Mouse (Mus musculus): ENCODE measurements around the gene Slc25a12.

Slc25a12 gene

DNA sequence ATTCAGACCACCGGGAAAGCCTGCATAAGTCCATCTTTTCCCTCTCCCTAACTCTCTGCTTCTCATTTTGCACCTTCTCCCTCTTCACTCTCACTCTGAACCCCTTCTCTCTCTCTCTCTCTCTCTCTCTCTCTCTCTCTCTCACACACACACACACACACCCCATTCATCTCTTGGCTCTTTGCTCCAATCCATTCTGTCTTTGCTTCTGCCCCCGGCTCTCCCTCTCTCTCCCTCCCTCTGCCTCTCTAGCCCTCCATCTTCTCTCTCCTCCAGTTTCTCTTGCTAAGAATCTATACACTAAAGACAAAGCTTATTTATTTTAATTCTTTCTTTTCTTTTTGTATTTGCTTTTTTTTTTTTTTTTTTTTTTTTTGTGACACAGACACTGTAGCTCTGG, 57.8 kb downstream of the Slc25a12 start:
- no peak for DNase-seq (ENCODE audit: low spot score in 2 of 2)

DNA sequence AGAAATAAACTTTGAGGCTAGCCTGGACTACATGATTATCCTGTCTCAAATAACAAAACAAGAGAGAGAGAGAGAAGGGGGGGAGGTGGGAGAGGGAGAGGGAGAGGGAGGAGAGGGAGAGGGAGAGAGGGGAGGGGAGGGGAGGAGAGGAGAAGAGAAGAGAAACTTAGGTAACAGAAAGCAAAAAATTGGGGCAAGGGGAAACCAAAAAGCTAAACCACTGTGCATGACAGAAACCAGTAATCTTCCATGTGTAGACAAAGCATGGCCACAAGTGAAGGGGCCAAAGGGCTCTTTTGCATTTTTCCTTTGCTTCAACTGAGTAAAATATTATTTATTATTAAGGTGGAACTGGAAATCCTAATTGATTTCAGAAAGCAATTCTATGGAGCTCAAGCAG, 61.2 kb downstream of the Slc25a12 start:
- DNase-seq (ENCODE audit: low spot score in 2 of 2): no peak

DNA sequence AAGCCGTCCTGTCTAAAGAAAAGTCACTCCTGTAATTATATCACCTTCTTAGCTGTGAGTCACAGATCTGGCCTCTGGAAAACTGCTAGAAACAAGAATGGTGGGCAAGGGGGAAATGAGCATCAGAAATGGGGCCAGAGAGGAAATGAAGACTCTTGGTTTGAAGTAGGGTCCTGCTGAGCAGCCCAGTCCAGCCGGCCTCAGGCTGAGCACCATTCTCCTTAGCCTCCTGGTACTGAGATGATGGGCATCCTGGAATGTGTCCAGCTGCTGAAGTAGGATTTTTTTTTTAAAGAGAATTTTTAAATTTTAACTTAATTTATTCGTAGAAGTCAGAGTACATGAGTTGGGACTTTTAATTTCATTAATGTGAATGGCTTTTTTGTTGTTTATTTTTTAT, 62.7 kb downstream of the Slc25a12 start:
- no peak for DNase-seq (ENCODE audit: low spot score in 2 of 2)

DNA sequence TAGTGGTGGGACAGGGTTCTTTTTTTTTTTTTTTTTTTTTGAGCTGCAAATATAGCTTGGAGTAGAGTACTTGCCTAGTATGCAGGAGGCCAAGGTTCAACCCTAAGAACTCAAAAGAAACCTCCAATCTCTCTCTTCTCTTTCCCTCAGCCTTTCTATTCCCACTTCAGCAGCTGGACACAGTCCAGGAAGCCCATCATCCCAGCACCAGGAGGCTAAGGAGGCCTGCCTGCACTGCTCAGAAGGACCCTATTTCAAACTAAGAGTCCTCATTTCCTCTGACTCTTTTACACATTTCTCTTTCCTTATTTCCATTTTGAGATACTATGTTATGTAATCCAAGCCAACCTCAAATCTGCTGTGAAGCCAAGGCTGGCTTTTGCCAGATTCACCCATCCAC, 64.3 kb downstream of the Slc25a12 start:
- no peak for DNase-seq (ENCODE audit: low spot score in 2 of 2)

DNA sequence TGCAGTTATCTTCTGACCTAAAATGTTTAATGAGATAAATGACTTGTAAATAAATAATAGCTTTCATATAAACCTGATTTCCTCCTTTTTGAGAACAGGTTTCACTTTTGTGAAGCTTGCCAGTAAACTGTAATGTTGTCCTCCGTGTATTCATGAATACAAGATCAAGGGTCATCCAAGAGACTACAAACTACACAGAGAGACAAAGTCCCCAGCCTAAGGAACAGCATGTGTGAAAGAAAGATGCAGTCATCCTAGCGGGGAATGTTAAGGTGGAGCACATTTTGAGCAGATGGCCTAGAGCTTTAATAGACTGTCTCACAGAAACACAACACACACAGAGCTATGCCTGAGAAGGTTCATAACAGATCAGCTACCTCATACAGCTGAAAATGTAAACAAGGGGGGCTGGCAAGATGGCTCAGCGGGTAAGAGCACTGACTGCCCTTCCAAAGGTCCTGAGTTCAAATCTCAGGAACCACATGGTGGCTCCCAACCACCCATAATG, 65.3 kb downstream of the Slc25a12 start:
- no peak for DNase-seq (ENCODE audit: low spot score in 2 of 2)

DNA sequence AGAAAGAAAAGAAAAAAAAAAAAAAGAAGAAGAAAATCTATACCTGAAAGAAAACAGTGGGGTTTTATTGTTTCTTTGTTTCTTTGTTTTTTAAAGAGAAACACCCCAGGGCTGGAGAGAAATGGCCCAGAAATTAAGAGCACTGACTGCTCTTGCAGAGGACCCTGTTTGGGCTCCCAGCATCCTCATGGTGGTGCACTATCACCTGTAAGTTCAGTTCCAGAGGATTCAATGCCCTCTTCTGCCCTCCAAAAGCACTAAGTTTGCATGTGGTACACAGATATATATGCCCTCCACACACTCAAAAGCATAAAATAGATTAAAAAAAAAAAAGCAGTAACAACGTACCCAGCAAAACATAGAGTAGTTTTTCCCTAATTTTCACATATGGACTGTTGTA, 68.8 kb downstream of the Slc25a12 start:
- no peak for DNase-seq (ENCODE audit: low spot score in 2 of 2)

DNA sequence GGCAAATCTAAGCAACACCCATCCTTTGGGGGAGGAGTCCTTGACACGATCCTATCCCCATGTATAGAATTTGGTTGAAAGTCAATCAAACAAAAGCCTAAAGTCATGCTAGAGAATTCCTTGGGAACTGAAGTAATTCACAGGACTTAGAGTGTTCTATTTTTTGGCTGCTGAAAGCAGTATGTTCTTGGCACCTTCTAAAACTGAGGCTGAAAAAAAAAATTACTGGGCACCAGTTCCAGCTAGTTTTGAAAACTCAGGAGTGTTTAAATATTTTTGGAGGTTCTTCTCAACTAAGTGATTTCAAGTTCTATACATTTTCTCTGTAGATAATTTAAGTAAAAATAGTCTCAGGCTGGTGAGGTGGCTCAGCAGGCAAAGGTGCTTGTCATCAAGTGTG, 70.0 kb downstream of the Slc25a12 start:
- no peak for DNase-seq (ENCODE audit: low spot score in 2 of 2)

DNA sequence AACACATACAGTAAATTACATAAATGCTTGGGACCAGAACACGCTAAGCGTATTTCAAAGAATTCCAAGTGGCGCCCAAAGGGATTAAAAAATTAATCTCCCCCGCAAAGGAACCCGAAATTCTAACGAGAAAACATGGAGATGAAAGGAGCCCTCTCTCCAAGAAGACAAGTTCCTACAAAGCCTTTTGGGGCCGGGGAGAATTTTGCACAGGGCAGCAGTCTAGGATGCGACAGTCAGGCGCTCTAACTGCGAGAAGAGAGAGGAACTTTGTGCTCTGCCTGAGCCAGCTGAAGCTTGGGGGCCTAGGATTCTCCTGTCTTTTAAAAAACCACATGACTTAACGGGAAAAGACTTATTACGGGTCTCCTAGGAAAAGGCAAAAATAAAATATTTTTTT, 71.7 kb downstream of the Slc25a12 start:
- no peak for DNase-seq (ENCODE audit: low spot score in 2 of 2)

DNA sequence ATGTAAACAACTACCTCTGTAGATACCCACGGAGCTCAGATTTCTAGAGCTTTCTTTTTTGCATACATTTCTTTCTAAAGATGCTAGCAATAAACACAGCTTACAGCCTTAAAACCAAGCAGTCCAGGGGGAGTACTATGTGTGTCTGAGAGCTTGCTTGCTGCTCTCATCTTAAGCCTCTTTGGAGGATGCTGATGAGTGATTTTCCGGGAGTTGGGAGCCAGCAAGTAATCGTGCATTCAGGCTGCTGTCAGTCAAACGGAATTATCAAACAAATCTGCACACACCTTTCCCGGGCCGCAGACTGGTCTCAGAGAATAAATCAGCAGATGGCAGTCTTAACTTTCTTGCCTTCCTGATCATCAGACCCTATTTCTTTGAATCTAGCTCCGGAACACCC, 73.1 kb downstream of the Slc25a12 start:
- no peak for DNase-seq (ENCODE audit: low spot score in 2 of 2)

DNA sequence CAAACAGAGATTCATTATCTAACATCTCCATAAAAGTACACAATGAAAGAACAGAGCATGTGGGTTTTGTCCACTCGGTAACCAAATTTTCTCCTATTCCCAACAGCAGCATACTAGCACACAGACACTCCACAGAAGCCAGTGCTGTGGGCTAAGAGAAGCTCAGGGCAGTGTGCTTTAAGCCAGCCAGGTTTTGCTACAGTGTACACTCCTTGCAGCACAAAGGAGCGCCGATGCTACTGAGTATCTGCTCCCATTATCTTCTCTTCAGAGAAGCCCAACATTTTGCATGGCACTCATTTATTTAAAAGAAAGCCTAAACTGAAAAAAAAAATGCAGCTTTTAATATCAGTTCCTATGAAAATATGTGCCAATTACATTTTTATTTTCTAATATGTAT, 73.6 kb downstream of the Slc25a12 start:
- DNase-seq (ENCODE audit: low spot score in 2 of 2): no peak

DNA sequence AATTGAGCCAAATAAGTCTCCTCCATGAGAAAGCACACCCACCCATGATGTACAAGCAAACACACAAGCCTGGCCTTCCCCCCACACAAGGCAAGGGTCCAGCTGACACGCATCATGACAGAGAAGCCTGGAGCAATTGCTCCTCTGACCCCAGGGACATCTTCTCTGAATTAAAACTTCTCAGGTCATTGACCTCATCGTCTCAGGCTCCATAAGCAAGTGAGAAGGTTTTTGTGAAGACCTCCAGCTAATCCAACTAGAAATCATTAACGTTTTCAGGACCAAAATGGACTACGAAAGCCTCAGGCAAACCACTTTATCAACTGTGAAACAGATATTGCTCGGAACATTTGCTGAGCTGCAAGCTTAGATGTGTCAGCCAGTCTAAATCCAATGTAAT, 76.0 kb downstream of the Slc25a12 start:
- DNase-seq (ENCODE audit: low spot score in 2 of 2): no peak

DNA sequence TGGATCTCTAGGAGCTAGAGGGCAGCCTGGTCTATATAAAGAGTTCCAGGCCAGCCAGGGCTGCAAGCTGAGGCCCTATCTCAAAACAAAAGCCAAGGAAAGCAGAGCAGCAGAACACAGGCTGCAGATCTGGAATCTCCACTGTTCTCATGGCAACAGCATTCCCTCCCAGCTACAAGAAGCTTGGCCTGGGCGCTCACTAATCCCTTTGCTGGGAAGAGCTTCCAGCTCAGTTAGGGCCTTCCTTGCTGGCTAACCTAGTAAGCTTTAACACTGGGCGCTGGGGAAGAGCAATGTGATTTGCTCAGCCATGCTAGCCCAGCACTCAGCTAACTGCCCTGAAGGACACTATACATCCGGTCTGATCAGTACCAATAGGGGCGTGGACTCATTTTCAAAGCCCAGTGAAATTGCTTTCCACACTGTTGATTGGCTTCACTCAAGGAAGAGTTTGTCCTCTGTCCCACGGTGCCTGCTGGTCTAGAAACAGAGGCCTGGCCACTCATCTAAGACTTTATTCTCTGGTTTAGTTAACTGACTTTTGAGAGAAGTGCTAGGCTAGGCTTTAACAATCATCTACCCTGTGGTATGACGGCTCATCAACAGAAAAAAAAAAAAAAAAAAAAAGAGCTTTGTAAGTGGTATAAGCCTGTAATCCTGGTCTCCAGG, 77.3 kb downstream of the Slc25a12 start:
- no peak for DNase-seq (ENCODE audit: low spot score in 2 of 2)

DNA sequence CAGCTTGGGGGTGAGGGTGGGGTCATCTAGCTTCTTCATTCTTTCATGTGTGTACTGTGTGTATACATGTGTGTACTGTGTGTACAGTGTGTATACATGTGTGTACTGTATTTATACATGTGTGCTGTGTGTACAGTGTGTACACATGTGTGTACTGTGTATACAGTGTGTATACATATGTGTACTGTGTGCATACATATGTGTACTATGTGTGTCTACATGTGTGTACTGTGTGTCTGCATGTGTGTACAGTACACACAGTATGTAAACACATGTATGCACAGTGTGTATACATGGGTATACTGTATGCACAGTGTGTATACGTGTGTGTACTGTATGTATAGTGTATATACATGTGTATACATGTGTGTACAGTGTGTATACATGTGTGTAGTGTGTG, 85.6 kb downstream of the Slc25a12 start:
- DNase-seq (ENCODE audit: low spot score in 2 of 2): no peak

DNA sequence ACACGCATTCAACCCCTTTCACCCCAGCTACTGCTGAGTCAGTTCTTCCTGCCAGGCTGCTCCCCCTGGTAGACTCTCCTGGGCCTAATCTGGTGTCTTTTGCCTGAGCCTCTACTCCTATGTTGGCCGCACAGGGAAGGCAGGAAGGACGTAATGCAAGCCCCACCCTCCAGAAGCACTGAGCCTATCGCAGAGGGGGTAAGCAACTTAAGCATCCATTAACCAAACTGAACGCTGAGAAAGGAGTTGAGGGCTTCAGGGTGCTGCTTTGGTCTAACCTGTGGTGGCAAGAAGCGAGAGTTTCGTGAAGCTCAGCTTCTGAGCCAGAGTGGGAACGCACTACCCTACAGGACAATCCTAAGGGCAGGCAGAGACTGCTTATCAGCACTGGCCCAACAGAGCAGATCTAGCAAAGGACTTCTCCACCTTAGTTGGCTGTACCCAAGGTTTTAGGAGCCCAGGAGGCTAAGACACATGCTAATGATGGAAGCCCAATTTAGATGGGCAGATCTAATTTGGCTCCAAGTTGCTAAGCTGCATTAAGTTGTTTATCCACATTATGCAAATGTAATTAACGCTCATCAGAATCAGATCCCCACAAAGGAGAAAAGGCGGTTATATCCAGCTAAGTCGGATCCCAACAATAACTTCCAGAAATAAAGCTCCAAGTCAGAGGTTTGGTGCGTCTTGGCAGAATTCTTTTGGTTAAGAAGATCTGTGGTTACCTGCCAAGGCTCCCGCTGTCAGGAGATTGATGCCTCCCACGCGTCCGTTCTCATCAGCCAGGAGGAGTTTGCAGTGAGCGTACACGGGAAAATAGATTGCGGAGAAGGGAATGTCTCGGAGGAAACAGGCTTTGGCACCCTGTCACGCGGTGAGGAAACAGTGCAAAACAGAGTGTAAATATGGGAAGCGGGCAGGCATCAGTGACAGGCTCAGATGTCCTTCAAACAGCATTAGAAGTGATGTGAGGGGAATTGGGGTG, 88.5 kb downstream of the Slc25a12 start:
- no peak for DNase-seq (ENCODE audit: low spot score in 2 of 2)

DNA sequence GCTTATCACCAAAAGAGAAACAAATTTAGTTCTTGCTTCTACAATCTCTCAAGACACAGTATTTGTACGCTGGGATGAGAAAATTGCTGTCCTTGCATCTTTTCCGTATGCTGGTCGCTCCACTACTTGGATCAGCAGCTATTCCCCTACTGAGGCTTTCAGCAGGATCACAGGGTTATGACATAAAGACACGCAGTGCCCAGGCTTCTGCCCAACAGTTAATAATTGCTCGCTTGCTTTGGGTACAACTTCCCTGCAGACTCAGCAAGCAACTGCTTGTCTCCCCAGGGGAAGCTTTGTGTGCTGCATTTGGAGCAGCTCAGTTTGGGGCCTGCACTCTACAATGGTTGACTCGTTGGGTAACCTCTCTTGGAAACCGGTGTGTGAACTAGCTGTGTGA, 91.8 kb downstream of the Slc25a12 start:
- no peak for DNase-seq (ENCODE audit: low spot score in 2 of 2)

DNA sequence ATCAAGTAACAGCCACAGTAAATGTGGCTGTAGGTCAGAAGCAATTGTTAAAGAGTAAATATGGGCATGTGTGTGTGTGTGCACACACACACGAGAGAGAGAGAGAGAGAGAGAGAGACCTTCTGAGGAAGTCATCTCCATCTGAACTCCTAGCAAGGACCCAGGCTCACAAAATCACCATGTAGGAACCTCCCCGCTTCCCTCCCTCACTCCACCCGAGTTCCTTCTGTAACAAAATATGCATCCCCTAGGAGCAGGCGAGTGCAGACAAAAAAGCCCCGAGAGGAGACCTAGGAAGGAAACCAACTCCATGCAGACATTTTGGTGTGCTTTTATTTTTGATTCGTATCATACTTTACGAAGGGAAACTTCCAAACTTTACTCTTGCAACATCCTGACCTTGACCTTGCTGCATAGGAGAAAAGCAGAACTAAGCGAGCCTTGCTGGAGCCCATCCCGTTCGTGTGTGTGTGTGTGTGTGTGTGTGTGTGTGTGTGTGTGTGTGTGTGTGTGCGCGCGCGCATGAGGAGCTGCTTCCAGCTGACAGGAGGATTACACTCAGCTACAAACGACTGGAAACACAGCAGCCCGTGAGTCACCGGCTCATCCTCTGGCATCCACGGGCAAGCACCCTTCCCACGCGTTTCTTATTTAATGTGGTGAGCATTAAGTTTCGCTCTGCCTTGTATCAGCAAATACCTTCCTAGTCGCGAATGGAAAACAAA, 93.4 kb downstream of the Slc25a12 start:
- peak; percentile 17 to 32 for DNase-seq (ENCODE audit: low spot score in 2 of 2)

DNA sequence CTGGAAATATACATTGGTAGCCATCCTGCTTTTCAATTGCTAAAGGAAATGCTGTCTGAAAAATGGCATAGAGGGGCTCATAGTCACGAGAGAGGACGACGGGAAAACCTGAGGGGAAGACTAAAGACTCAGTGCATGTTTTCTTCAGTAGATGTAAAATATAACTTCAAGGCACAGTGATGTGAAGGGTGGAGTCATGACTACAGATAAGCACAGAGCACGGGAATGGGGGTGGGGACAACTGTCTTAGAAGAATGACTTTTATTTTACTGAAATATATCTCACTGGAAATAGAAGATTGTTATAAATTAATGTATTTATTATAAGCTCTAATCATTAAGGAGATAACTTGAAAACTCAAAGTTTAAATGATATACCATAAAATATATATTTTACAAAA, 97.5 kb downstream of the Slc25a12 start:
- no peak for DNase-seq (ENCODE audit: low spot score in 2 of 2)

DNA sequence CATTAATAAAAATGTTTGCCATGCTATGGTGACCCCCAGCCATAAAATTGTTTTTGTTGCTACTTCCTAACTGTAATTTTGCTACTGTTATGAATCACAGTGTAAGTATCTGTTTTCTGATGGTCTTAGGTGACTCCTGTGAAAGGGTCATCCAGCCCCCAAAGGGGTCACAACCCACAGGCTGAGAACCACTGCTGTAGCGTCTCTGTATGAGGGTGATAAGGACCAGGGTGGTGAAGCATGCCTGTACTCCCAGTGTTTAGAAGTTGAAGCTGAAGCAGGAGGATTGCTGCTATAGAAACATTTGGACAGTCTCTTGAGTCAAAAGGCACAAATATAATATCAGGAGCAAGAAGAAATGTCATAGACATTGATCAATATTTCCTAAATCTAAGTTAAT, 98.2 kb downstream of the Slc25a12 start:
- DNase-seq (ENCODE audit: low spot score in 2 of 2): no peak

DNA sequence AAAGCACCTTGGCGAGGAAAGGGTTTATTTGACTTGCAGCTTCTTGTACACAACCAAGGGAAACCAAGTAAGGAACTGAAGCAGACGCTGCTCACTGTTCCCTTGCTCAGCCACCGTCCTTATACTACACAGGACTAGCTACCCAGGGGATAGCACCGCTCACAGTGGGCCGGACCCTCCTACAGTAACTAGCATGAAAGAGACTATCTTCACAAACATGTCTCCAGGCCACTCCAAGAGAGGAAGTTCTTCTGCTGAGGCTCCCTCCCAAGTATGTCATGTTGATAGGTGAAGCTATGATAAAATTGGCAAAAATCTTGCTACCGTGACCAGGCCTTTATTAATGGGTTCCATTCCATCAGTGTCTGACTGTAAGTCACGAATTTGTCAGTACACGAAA, 98.9 kb downstream of the Slc25a12 start:
- no peak for DNase-seq (ENCODE audit: low spot score in 2 of 2)

DNA sequence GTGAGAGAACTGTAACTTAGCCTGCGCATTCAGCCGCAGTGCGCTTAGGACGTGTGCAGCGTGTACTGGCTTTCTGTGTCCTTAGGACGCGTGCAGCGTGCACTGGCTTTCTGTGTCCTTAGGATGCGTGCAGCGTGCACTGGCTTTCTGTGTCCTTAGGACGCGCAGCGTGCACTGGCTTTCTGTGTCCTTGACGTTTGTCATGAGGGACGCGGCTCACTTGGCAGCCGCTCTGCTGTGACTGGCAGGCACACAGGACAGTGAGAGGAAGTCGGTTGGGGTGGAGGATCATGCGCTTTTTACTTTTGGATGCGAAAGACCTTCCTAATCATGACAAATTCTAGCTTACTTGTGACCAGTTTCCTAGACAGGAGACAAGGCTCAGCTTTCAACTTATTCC, 103.0 kb downstream of the Slc25a12 start:
- peak; percentile 20 to 48 for DNase-seq (ENCODE audit: low spot score in 2 of 2)

DNA sequence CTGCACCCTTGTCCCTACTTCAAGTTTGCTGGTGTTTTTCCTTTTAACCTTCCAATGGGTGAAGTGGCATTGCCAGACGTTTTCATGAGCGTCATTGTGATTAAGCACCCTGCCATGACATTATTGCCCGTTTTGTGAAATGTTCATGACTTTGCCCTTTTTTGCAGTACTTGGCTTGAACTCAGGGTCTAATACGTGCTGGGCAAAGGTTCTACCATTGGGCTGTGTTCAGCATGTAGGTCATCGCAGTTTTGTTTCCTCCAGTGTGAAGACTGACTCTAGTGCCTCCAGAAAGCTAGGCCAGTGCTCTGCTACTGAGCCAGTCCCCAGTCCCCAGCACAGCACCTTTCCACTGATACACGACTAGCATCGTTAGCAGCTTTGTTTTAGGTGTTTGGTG, 111.0 kb downstream of the Slc25a12 start:
- DNase-seq (ENCODE audit: low spot score in 2 of 2): no peak

DNA sequence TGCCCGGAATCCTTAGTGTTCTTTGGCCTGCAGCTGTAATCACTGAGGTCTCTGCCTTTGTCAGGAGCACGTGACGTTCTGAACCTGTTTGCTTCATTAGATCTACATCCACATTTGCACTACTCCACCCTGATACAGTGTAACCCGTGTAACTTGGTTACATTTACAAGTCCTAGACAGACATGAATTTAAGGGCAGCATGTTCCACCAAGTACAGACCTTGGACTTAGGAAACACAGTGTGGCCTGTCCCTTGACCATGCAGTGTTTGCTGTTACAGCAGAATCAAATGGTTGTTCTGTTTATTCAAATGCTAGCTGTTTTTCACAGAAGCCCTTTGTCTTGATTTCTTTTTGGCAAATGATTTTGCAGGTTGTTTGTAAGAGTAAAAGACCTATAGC, 112.7 kb downstream of the Slc25a12 start:
- DNase-seq (ENCODE audit: low spot score in 2 of 2): no peak
